Mouse (Mus musculus): ENCODE data around the gene Olfr516. TPM values are rescaled to one million over a fixed set of nuclear protein-coding genes. Genes with fewer than 3 reads are reported as not detected.

The Olfr516 gene
- polyA plus RNA-seq (2014; fragmentation: Illumina TruSeq; extraction: RNeasy Lipid Tissue Mini Kit (QIAGEN cat#74804); ENCODE audit: low read depth, low replicate concordance), result not detected

GRCm38 (mm10) chr7:108850429-108850828 lies at the start of gene Olfr516:
Gene Olfr516, minus strand, starts transcription at chr7:108850529.

GRCm38 (mm10) chr7:108894320-108894719 lies 44.0 kb upstream of the Olfr516 start, which contains the start of gene Olfr519:
Gene Olfr519, minus strand, starts transcription at chr7:108894420.

GRCm38 (mm10) chr7:108884906-108885305 lies 34.6 kb upstream of the Olfr516 start, which contains the start of gene Olfr518:
Gene Olfr518, minus strand, starts transcription at chr7:108885006.

GRCm38 (mm10) chr7:108872279-108872678 lies 21.9 kb upstream of the Olfr516 start, which contains the start of gene Olfr517:
Gene Olfr517, minus strand, starts transcription at chr7:108872379.

GRCm38 (mm10) chr7:108825897-108826296 lies 24.4 kb downstream of the Olfr516 start, which contains the start of gene Olfr514:
Gene Olfr514, minus strand, starts transcription at chr7:108825997.

Other genes starting within 250 kb of the Olfr516 start
- gene Olfr506, start 239.7 kb downstream of the Olfr516 start, polyA plus RNA-seq (2014; fragmentation: Illumina TruSeq; extraction: RNeasy Lipid Tissue Mini Kit (QIAGEN cat#74804); ENCODE audit: low read depth, low replicate concordance), result not detected
- not detected for gene Olfr507, start 228.7 kb downstream of the Olfr516 start, polyA plus RNA-seq (2014; fragmentation: Illumina TruSeq; extraction: RNeasy Lipid Tissue Mini Kit (QIAGEN cat#74804); ENCODE audit: low read depth, low replicate concordance)
- gene Olfr508, start 220.5 kb downstream of the Olfr516 start, polyA plus RNA-seq (2014; fragmentation: Illumina TruSeq; extraction: RNeasy Lipid Tissue Mini Kit (QIAGEN cat#74804); ENCODE audit: low read depth, low replicate concordance), result not detected
- gene Olfr509, start 198.6 kb downstream of the Olfr516 start, polyA plus RNA-seq (2014; fragmentation: Illumina TruSeq; extraction: RNeasy Lipid Tissue Mini Kit (QIAGEN cat#74804); ENCODE audit: low read depth, low replicate concordance), result not detected
- not detected for gene Olfr510, start 184.1 kb downstream of the Olfr516 start, polyA plus RNA-seq (2014; fragmentation: Illumina TruSeq; extraction: RNeasy Lipid Tissue Mini Kit (QIAGEN cat#74804); ENCODE audit: low read depth, low replicate concordance)
- gene Olfr512, start 137.2 kb downstream of the Olfr516 start, polyA plus RNA-seq (2014; fragmentation: Illumina TruSeq; extraction: RNeasy Lipid Tissue Mini Kit (QIAGEN cat#74804); ENCODE audit: low read depth, low replicate concordance), result not detected
- not detected for gene Olfr513, start 99.6 kb downstream of the Olfr516 start, polyA plus RNA-seq (2014; fragmentation: Illumina TruSeq; extraction: RNeasy Lipid Tissue Mini Kit (QIAGEN cat#74804); ENCODE audit: low read depth, low replicate concordance)
- not detected for gene Olfr514, start 24.5 kb downstream of the Olfr516 start, polyA plus RNA-seq (2014; fragmentation: Illumina TruSeq; extraction: RNeasy Lipid Tissue Mini Kit (QIAGEN cat#74804); ENCODE audit: low read depth, low replicate concordance)
- not detected for gene Olfr517, start 21.9 kb upstream of the Olfr516 start, polyA plus RNA-seq (2014; fragmentation: Illumina TruSeq; extraction: RNeasy Lipid Tissue Mini Kit (QIAGEN cat#74804); ENCODE audit: low read depth, low replicate concordance)
- not detected for gene Olfr518, start 34.5 kb upstream of the Olfr516 start, polyA plus RNA-seq (2014; fragmentation: Illumina TruSeq; extraction: RNeasy Lipid Tissue Mini Kit (QIAGEN cat#74804); ENCODE audit: low read depth, low replicate concordance)
- not detected for gene Olfr519, start 43.9 kb upstream of the Olfr516 start, polyA plus RNA-seq (2014; fragmentation: Illumina TruSeq; extraction: RNeasy Lipid Tissue Mini Kit (QIAGEN cat#74804); ENCODE audit: low read depth, low replicate concordance)
- 10.2 TPM for gene Nlrp10, start 79.6 kb upstream of the Olfr516 start, polyA plus RNA-seq (2014; fragmentation: Illumina TruSeq; extraction: RNeasy Lipid Tissue Mini Kit (QIAGEN cat#74804); ENCODE audit: low read depth, low replicate concordance)
- 47.9 TPM for gene Eif3f, start 83.9 kb upstream of the Olfr516 start, polyA plus RNA-seq (2014; fragmentation: Illumina TruSeq; extraction: RNeasy Lipid Tissue Mini Kit (QIAGEN cat#74804); ENCODE audit: low read depth, low replicate concordance)
- 0.95 TPM for gene Tub, start 99.8 kb upstream of the Olfr516 start, polyA plus RNA-seq (2014; fragmentation: Illumina TruSeq; extraction: RNeasy Lipid Tissue Mini Kit (QIAGEN cat#74804); ENCODE audit: low read depth, low replicate concordance)
- gene Ric3, start 232.8 kb upstream of the Olfr516 start, polyA plus RNA-seq (2014; fragmentation: Illumina TruSeq; extraction: RNeasy Lipid Tissue Mini Kit (QIAGEN cat#74804); ENCODE audit: low read depth, low replicate concordance), result 6.0 TPM